ENCODE assay signal across 9 mouse cellular contexts in the genomic region with DNA sequence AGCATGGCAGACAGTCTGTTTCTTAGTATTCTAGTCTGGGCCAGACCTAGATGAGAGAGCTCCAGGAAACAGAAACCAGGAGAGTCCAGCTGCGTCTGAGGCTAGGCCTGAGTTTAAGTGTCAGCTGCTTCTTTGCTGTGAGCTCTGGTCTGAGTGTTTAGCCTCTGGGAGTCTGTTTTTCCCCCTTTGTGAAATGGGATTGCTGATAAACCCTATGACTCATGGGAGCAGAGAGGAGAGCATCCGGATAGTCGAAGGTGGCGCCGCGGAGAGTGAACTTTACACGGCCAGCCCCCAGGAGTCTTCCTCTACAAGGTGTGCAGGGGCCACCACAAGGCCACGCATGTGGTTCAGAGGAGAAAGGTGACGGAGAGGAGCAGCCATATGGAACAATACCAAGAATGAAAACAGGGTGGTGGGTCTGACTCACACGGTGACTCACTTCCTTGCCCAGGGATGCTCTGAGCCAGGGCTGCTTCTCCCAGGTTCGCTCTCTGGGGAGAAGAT. TPM values are rescaled to one million over a fixed set of nuclear protein-coding genes. Genes with fewer than 3 reads are reported as not detected.
DNase-seq lines count a peak whose midpoint lies in the region; ATAC-seq and TF ChIP-seq lines count a peak whose summit lies in the region.
"Had no signal": no experiment of that assay in that cellular context is flagged by ENCODE, and none has a peak within 500 bp of the region (broad histone marks: within the 10 kb centered on the region; RNA-seq: fewer than 3 reads in every experiment).

No protein-coding gene starts in this region.

- peaks cover 11% of the 10 kb centered on the region for H3K4me1 ChIP-seq in thymus, adult 2 months (replicated peaks; ENCODE audit: control insufficient read depth, insufficient read depth, low read length)
- peaks cover 7% of the 10 kb centered on the region for H3K4me1 ChIP-seq in brown adipose tissue, adult 24 weeks (ENCODE audit: control insufficient read depth, insufficient read depth, insufficient read length, low read length)
- H3K4me1 ChIP-seq in intestine, embryonic 14.5 days (replicated peaks; ENCODE audit: control insufficient read depth, insufficient read depth, low read length): peaks cover 17% of the 10 kb centered on the region
- H3K4me1 ChIP-seq in hindbrain, embryonic 10.5 days (replicated peaks): no peaks in the 10 kb centered on the region
- H3K4me1 ChIP-seq in forebrain, embryonic 10.5 days: no peaks in the 10 kb centered on the region

- H3K27me3 ChIP-seq in thymus, adult 2 months (ENCODE audit: control insufficient read depth, insufficient read depth, low read length): no peaks in the 10 kb centered on the region
- H3K27me3 ChIP-seq in intestine, embryonic 14.5 days (replicated peaks; ENCODE audit: control insufficient read depth, insufficient read depth, low read length): no peaks in the 10 kb centered on the region
- H3K27me3 ChIP-seq in hindbrain, embryonic 10.5 days (ENCODE audit: insufficient read depth, poor library complexity, severe bottlenecking): no peaks in the 10 kb centered on the region
- no peaks in the 10 kb centered on the region for H3K27me3 ChIP-seq in forebrain, embryonic 10.5 days (ENCODE audit: poor library complexity, severe bottlenecking)
- H3K27me3 ChIP-seq: limb, embryonic 13.5 days had no signal

- DNase-seq in thymus, adult 2 months: no peak
- DNase-seq in thymus, adult 18-20 months: no peak
- no peak for DNase-seq in intestine, embryonic 14.5 days (ENCODE audit: low spot score)
- no peak for DNase-seq in cerebellum, adult 9-10 months
- no peak for DNase-seq in hindbrain, embryonic 10.5 days (ENCODE audit: low spot score)
- no peak for DNase-seq in forebrain, embryonic 10.5 days (ENCODE audit: extremely low spot score, low spot score)
- no peak for DNase-seq in right cerebral cortex, postnatal 14 days

- 84% methylated on average over 11 of the region's 11 CpGs for WGBS in thymus, adult 2 months
- WGBS in intestine, embryonic 14.5 days: 64% methylated on average over 11 of the region's 11 CpGs
- 81% methylated on average over 11 of the region's 11 CpGs for WGBS in hindbrain, embryonic 10.5 days
- 86% methylated on average over 11 of the region's 11 CpGs for WGBS in forebrain, embryonic 10.5 days

- no peak for TF ChIP-seq CTCF in thymus, adult 2 months (IDR thresholded peaks at IDR 0.05; ENCODE audit: borderline replicate concordance, control insufficient read depth, extremely low read depth, insufficient read depth, low read length, poor library complexity)

- 0 out of 2 replicates have a peak, but pooled peaks have one; percentile 23 for ATAC-seq in intestine, embryonic 14.5 days (replicated peaks; ENCODE audit: low FRiP score, low TSS enrichment, low read depth)

- H3K4me2 ChIP-seq in intestine, embryonic 14.5 days (ENCODE audit: low read length): no peak overlapping the region
- H3K4me2 ChIP-seq: limb, embryonic 13.5 days had no signal

- H3K9ac ChIP-seq in intestine, embryonic 14.5 days (ENCODE audit: low read length): no peak overlapping the region
- H3K9ac ChIP-seq: limb, embryonic 13.5 days had no signal

- no peak overlapping the region for H3K4me3 ChIP-seq in thymus, adult 2 months (ENCODE audit: control insufficient read depth, insufficient read depth, low read length)
- H3K4me3 ChIP-seq in brown adipose tissue, adult 24 weeks (ENCODE audit: insufficient read depth, low read depth, low read length): no peak overlapping the region
- H3K4me3 ChIP-seq in intestine, embryonic 14.5 days (ENCODE audit: low read depth, low read length): no peak overlapping the region
- H3K4me3 ChIP-seq in hindbrain, embryonic 10.5 days: no peak overlapping the region
- no peak overlapping the region for H3K4me3 ChIP-seq in forebrain, embryonic 10.5 days
- H3K4me3 ChIP-seq: limb, embryonic 13.5 days had no signal

- no peak for TF ChIP-seq POLR2A in thymus, adult 2 months (IDR thresholded peaks at IDR 0.05; ENCODE audit: control insufficient read depth, extremely low read depth, insufficient read depth, low read length, poor library complexity)

- H3K36me3 ChIP-seq in thymus, adult 2 months (ENCODE audit: control insufficient read depth, insufficient read depth, low read length): no peaks in the 10 kb centered on the region
- H3K36me3 ChIP-seq in intestine, embryonic 14.5 days (ENCODE audit: control insufficient read depth, insufficient read depth, low read length): no peaks in the 10 kb centered on the region
- H3K36me3 ChIP-seq in hindbrain, embryonic 10.5 days: no peaks in the 10 kb centered on the region
- H3K36me3 ChIP-seq in forebrain, embryonic 10.5 days (replicated peaks): no peaks in the 10 kb centered on the region
- H3K36me3 ChIP-seq: limb, embryonic 13.5 days had no signal

- peak overlapping the region; percentile 38; the same call in 1 of the 2 replicates for H3K27ac ChIP-seq in thymus, adult 2 months (ENCODE audit: control insufficient read depth, insufficient read depth, low read length)
- H3K27ac ChIP-seq in brown adipose tissue, adult 24 weeks (replicated peaks; ENCODE audit: low read depth, low read length): peak overlapping the region; percentile 6; the same call in 1 of the 2 replicates
- no peak overlapping the region for H3K27ac ChIP-seq in intestine, embryonic 14.5 days (ENCODE audit: low read depth)
- H3K27ac ChIP-seq in hindbrain, embryonic 10.5 days: no peak overlapping the region
- H3K27ac ChIP-seq in forebrain, embryonic 10.5 days: no peak overlapping the region
- H3K27ac ChIP-seq: limb, embryonic 13.5 days had no signal

- H3K9me3 ChIP-seq in intestine, embryonic 14.5 days (ENCODE audit: control insufficient read depth, low read length): no peaks in the 10 kb centered on the region
- H3K9me3 ChIP-seq in hindbrain, embryonic 10.5 days: no peaks in the 10 kb centered on the region
- H3K9me3 ChIP-seq in forebrain, embryonic 10.5 days: no peaks in the 10 kb centered on the region
- H3K9me3 ChIP-seq: limb, embryonic 13.5 days had no signal

RNA-seq across cellular contexts. Expression of a gene that starts 38.3 kb away (rescaled TPM):
- polyA plus RNA-seq in thymus, adult 2 months (2012; rRNA removed): 36.0 and 40.3 TPM in 2 replicates
- polyA plus RNA-seq in brown adipose tissue, adult 24 weeks (2012; ENCODE audit: insufficient read depth, insufficient read length, missing spikeins): 9.1 and 13.8 TPM in 2 replicates
- polyA plus RNA-seq in intestine, embryonic 14.5 days (2014; fragmentation: Nextera tagmentation; extraction: Ambion mirVana): 12.3 and 14.7 TPM in 2 replicates
- 8.7 and 9.9 TPM in 2 replicates for polyA plus RNA-seq in hindbrain, embryonic 10.5 days (2016; fragmentation: Nextera tagmentation; extraction: Ambion mirVana)
- 7.6 and 7.8 TPM in 2 replicates for polyA plus RNA-seq in forebrain, embryonic 10.5 days (2016; fragmentation: Nextera tagmentation; extraction: Ambion mirVana)

Comparison
In these comparisons a context has a peak if more than half of its experiments do, and no peak if none do; other contexts are left out.
1. H3K27ac ChIP-seq: peak in thymus, adult 2 months (single experiment) and brown adipose tissue, adult 24 weeks (single experiment); none in intestine, embryonic 14.5 days (single experiment), hindbrain, embryonic 10.5 days (single experiment) and forebrain, embryonic 10.5 days (single experiment).